Comparison of ENCODE assay signal across 8 mouse cellular contexts in genomic region chrX:7657221-7657639, GRCm38 (mm10). TPM values are rescaled to one million over a fixed set of nuclear protein-coding genes. Genes with fewer than 3 reads are reported as not detected.
DNase-seq lines count a peak whose midpoint lies in the region; ATAC-seq and TF ChIP-seq lines count a peak whose summit lies in the region.

Gene Prickle3 (plus strand): TSS chrX:7657260.

- H3K79me2 ChIP-seq in C2C12 (ENCODE audit: control insufficient read depth, insufficient read depth): no peaks in the 10 kb centered on the region

- H3ac ChIP-seq in C2C12 (ENCODE audit: control insufficient read depth, insufficient read length, low read depth): peak within 1 kb of the TSS; percentile 61

- no peaks in the 10 kb centered on the region for H3K79me3 ChIP-seq in C2C12 (ENCODE audit: low read depth)

- no peak within 1 kb of the TSS for H3K27ac ChIP-seq in forebrain, embryonic 12.5 days
- peak within 1 kb of the TSS; percentile 85 for H3K27ac ChIP-seq in limb, embryonic 10.5 days
- H3K27ac ChIP-seq in midbrain, embryonic 10.5 days (replicated peaks): peak within 1 kb of the TSS; percentile 73; the same call in 1 of the 2 replicates

- no peak for ATAC-seq in forebrain, embryonic 12.5 days (ENCODE audit: low FRiP score)

- no peaks in the 10 kb centered on the region for H3K27me3 ChIP-seq in C2C12 (ENCODE audit: control insufficient read depth, insufficient read depth, insufficient read length)
- H3K27me3 ChIP-seq in forebrain, embryonic 12.5 days: no peaks in the 10 kb centered on the region
- no peaks in the 10 kb centered on the region for H3K27me3 ChIP-seq in limb, embryonic 10.5 days (ENCODE audit: low read depth, poor library complexity, severe bottlenecking)
- H3K27me3 ChIP-seq in midbrain, embryonic 10.5 days (ENCODE audit: low read depth, poor library complexity, severe bottlenecking): no peaks in the 10 kb centered on the region

- H3K36me3 ChIP-seq in C2C12 (ENCODE audit: control insufficient read depth, insufficient read depth): no peaks in the 10 kb centered on the region
- H3K36me3 ChIP-seq in forebrain, embryonic 12.5 days (replicated peaks): no peaks in the 10 kb centered on the region
- no peaks in the 10 kb centered on the region for H3K36me3 ChIP-seq in limb, embryonic 10.5 days
- no peaks in the 10 kb centered on the region for H3K36me3 ChIP-seq in midbrain, embryonic 10.5 days

- TF ChIP-seq CTCF in C2C12 (IDR thresholded peaks at IDR 0.05; ENCODE audit: control insufficient read depth, insufficient read depth, insufficient read length): no peak

- H3K9me3 ChIP-seq in forebrain, embryonic 12.5 days: no peaks in the 10 kb centered on the region
- H3K9me3 ChIP-seq in limb, embryonic 10.5 days (replicated peaks): no peaks in the 10 kb centered on the region
- peaks cover 3% of the 10 kb centered on the region; the same call in 1 of the 2 replicates for H3K9me3 ChIP-seq in midbrain, embryonic 10.5 days (replicated peaks)

- peaks cover 6% of the 10 kb centered on the region for H3K4me1 ChIP-seq in forebrain, embryonic 12.5 days
- H3K4me1 ChIP-seq in limb, embryonic 10.5 days: peaks cover 27% of the 10 kb centered on the region
- H3K4me1 ChIP-seq in midbrain, embryonic 10.5 days: peaks cover 22% of the 10 kb centered on the region

- H3K4me2 ChIP-seq in forebrain, embryonic 12.5 days: peak within 1 kb of the TSS; percentile 49

- 23% methylated on average over 26 of the region's 26 CpGs for WGBS in forebrain, embryonic 12.5 days
- WGBS in limb, embryonic 10.5 days: 5% methylated on average over 26 of the region's 26 CpGs
- WGBS in midbrain, embryonic 10.5 days: 18% methylated on average over 26 of the region's 26 CpGs

- H3K9ac ChIP-seq in forebrain, embryonic 12.5 days: peak within 1 kb of the TSS; percentile 38; the same call in 1 of the 2 replicates

- intact Hi-C loops in heart, postnatal 36 days (cut with DNase I): no loop called here

- peak; percentile 65 for DNase-seq in T-cell, adult 2 months (ENCODE audit: low spot score)
- peak; percentile 65 to 74 for DNase-seq in heart, postnatal 36 days
- peak; percentile 40 for DNase-seq in limb, embryonic 10.5 days (ENCODE audit: low spot score)
- no peak for DNase-seq in midbrain, embryonic 10.5 days (ENCODE audit: low spot score)
- peak; percentile 63 for DNase-seq in testis, postnatal 10 days (ENCODE audit: low spot score)
- no peak for DNase-seq in right cerebral cortex, adult 2 months (ENCODE audit: low spot score in 2 of 2)

- peak within 1 kb of the TSS; percentile 6 for H3K4me3 ChIP-seq in C2C12 (ENCODE audit: insufficient read depth, poor library complexity, severe bottlenecking)
- H3K4me3 ChIP-seq in forebrain, embryonic 12.5 days (replicated peaks): peak within 1 kb of the TSS; percentile 31
- H3K4me3 ChIP-seq in limb, embryonic 10.5 days: peak within 1 kb of the TSS; percentile 55
- peak within 1 kb of the TSS; percentile 52 for H3K4me3 ChIP-seq in midbrain, embryonic 10.5 days

TF ChIP-seq in C2C12, 6 proteins besides CTCF, POLR2A, EP300 and RAD21:
- TF ChIP-seq MAX (IDR thresholded peaks at IDR 0.05): no peak
- no peak for TF ChIP-seq FOSL1 (IDR thresholded peaks at IDR 0.05; ENCODE audit: insufficient read depth, low read length, poor library complexity, severe bottlenecking)
- TF ChIP-seq CEBPB (IDR thresholded peaks at IDR 0.05; ENCODE audit: low read depth): no peak
- TF ChIP-seq USF1 (IDR thresholded peaks at IDR 0.05; ENCODE audit: low read depth): no peak
- no peak for TF ChIP-seq MYOG (IDR thresholded peaks at IDR 0.05; ENCODE audit: control insufficient read depth, extremely low read depth, insufficient read length)
- no peak for TF ChIP-seq MYOD1 (IDR thresholded peaks at IDR 0.05; ENCODE audit: control insufficient read depth, insufficient read length, low read depth)
TF ChIP-seq in C2C12: peak in this region for 0.

RNA-seq across cellular contexts. Expression of gene Prickle3, which starts in this region (rescaled TPM):
- polyA plus RNA-seq in C2C12 (2012; fragmentation: generic; extraction: Trizol): 3.0 TPM
- polyA plus RNA-seq in forebrain, embryonic 12.5 days (2016; fragmentation: Nextera tagmentation; extraction: Ambion mirVana): 2.0 and 2.6 TPM in 2 replicates
- 10 to 100 TPM; 17.0 to 26.0 TPM for total RNA-seq in heart, postnatal 36 days (2021)
- 6.4 and 9.1 TPM in 2 replicates for polyA plus RNA-seq in limb, embryonic 10.5 days (2016; fragmentation: Nextera tagmentation; extraction: Ambion mirVana)
- 2.8 and 3.4 TPM in 2 replicates for polyA plus RNA-seq in midbrain, embryonic 10.5 days (2016; fragmentation: Nextera tagmentation; extraction: Ambion mirVana)

Comparison
In these comparisons a context has a peak if more than half of its experiments do, and no peak if none do; other contexts are left out.
1. DNase-seq: peak in T-cell, adult 2 months (single experiment), heart, postnatal 36 days (2 of 2), limb, embryonic 10.5 days (single experiment) and testis, postnatal 10 days (single experiment); none in midbrain, embryonic 10.5 days (single experiment) and right cerebral cortex, adult 2 months (0 of 2).
2. Peak in every context shown above with its lines, with median percentiles within 50 percentile points of each other: H3K4me3 ChIP-seq.